Mouse (Mus musculus) liver, embryonic 16.5 days (tissue): ENCODE data around the gene Phkb. TPM values are rescaled to one million over a fixed set of nuclear protein-coding genes. Genes with fewer than 3 reads are reported as not detected.

Source experiments
- ATAC-seq: fragments of 200-750 bp; cut with Nextera tagmentation; 2 replicates; pipeline ENCODE4 v1.8.0; 2017; ENCODE audit warnings: low read depth, mild to moderate bottlenecking, moderate number of reproducible peaks, moderate library complexity
- H3K27ac ChIP-seq: fragments of 300-500 bp; sonication (generic); 2 replicates; pipeline ENCODE4 v1.5.1; 2014; ENCODE audit warnings: mild to moderate bottlenecking, low read length
- H3K27me3 ChIP-seq: fragments of 300-500 bp; sonication (generic); 2 replicates; pipeline ENCODE4 v1.6.1; 2014; ENCODE audit warnings: low read depth, low read length, mixed read lengths; ENCODE audit not compliant: control insufficient read depth, insufficient read depth
- H3K36me3 ChIP-seq: fragments of 300-500 bp; sonication (generic); 2 replicates; pipeline ENCODE4 v1.6.1; 2014; ENCODE audit warnings: mild to moderate bottlenecking; ENCODE audit not compliant: control insufficient read depth, insufficient read depth
- H3K4me1 ChIP-seq: fragments of 300-500 bp; sonication (generic); 2 replicates; pipeline ENCODE4 v1.6.1; 2014; ENCODE audit warnings: low read depth, low read length, mixed read lengths; ENCODE audit not compliant: control insufficient read depth
- H3K4me2 ChIP-seq: fragments of 300-500 bp; sonication (generic); 2 replicates; pipeline ENCODE4 v1.6.1; 2014; ENCODE audit warnings: low read depth, low read length, mixed read lengths
- H3K4me3 ChIP-seq: fragments of 300-500 bp; sonication (generic); 2 replicates; pipeline ENCODE4 v1.5.1; 2014; ENCODE audit warnings: low read depth, mild to moderate bottlenecking, low read length
- H3K9ac ChIP-seq: fragments of 300-500 bp; sonication (generic); 2 replicates; pipeline ENCODE4 v1.6.1; 2014; ENCODE audit warnings: low read depth, low read length
- H3K9me3 ChIP-seq: fragments of 300-500 bp; sonication (generic); replicated peaks from 2 replicates; pipeline ENCODE4 v1.6.1; 2016; ENCODE audit warnings: low read length; ENCODE audit not compliant: control insufficient read depth
- WGBS: fragments of 180-500 bp; shearing (Covaris S2); extraction: QIAGEN DNeasy Blood & Tissue Kit; methylation state at CpG from one replicate; pipeline ENCODE4 v1.1.7; 2014; ENCODE audit not compliant: insufficient replicate concordance; 5-methylcytosine and 5-hydroxymethylcytosine counted together
- polyA plus RNA-seq: library from polyadenylated mRNA; unstranded; fragments of >200 nt; fragmentation: Nextera tagmentation; extraction: Ambion mirVana; gene quantifications from 2 replicates; pipeline ENCODE4 v1.2.1, GENCODE M21; 2015

Phkb gene
- polyA plus RNA-seq, 1 experiment from 2014 or later: 12.7 TPM

DNA sequence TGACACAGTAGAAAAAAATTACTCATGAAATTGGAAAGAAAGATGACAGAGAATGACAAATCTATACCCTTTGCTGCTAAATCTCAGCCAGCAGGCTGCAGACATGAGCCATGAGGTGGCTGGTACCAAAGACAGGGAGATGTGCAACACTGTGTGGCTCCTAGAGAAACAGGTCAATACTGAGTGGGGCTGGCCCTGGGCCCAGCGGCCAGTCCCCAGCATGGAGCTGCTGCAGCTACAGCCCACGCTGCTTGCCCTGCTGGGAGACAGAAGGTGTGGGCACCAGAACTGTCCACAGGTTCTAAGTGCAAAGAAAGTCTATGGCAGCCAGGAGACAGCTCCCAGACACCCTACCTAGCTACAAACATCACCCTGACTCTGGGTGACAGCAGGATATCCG lies 197.7 kb downstream of the Phkb start:
- no peak for ATAC-seq
- 63% methylated on average over 3 of the region's 3 CpGs for WGBS
- Histone ChIP-seq H3K9me3 (no peaks in the 10 kb centered on the region), H3K27me3 (no peaks in the 10 kb centered on the region), H3K4me1 (no peaks in the 10 kb centered on the region), H3K9ac (no peak overlapping the region), H3K27ac (no peak overlapping the region), H3K4me3 (no peak overlapping the region), H3K36me3 (no peaks in the 10 kb centered on the region), H3K4me2 (no peak overlapping the region)

DNA sequence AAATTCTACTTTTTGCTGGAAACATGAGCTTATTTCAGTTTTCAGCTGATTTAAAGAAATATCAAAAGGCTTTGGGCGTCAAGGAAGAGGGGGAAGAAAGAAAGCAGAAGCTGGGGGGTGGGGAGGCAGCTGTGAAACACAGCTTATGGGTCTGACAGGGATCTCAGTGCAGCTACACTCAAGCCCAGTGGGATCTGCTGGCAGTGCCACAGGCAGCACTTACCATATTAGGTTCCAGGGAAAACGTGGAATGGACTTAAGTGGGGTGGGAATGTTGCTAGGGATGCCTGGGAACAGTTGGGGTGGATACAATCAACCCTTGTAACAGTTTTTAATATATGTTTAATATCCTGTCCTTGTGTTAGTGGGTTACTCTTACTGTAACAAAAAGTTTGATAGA lies 201.3 kb downstream of the Phkb start:
- no peak for ATAC-seq
- Histone ChIP-seq H3K27ac (no peak overlapping the region), H3K27me3 (no peaks in the 10 kb centered on the region), H3K36me3 (no peaks in the 10 kb centered on the region), H3K4me3 (no peak overlapping the region), H3K9me3 (no peaks in the 10 kb centered on the region), H3K4me1 (no peaks in the 10 kb centered on the region), H3K9ac (no peak overlapping the region), H3K4me2 (no peak overlapping the region)
- 37% methylated on average over 2 of the region's 2 CpGs for WGBS

DNA sequence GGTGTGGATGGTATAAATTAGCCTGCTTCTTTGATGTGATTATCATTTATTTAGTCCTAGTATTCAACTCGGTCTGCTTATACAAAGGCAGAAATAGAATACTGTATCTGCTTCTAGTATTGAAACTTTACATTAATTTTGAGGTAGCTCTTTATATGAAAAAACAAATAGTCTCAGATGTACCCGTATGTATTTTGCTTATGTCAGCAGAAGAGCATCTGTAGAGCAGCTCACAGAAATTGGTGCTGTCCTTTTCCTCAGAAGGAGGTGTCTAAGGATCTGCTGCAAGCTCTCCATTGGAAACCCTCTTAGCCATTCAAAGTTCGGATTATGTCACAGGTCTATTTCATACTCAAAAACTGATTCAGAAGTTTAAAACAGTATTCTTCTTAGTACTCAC lies 210.1 kb downstream of the Phkb start:
- Histone ChIP-seq H3K27ac (no peak overlapping the region), H3K4me1 (no peaks in the 10 kb centered on the region), H3K4me3 (no peak overlapping the region), H3K9me3 (no peaks in the 10 kb centered on the region), H3K4me2 (no peak overlapping the region), H3K9ac (no peak overlapping the region), H3K36me3 (no peaks in the 10 kb centered on the region; the same call in 1 of the 2 replicates), H3K27me3 (no peaks in the 10 kb centered on the region)
- no peak for ATAC-seq
- WGBS: 57% methylated on average over 3 of the region's 3 CpGs

- Histone ChIP-seq H3K4me1 (no peaks in the 10 kb centered on the region), H3K4me2 (no peak overlapping the region), H3K9me3 (no peaks in the 10 kb centered on the region), H3K4me3 (no peak overlapping the region), H3K27me3 (no peaks in the 10 kb centered on the region), H3K27ac (no peak overlapping the region), H3K9ac (no peak overlapping the region), H3K36me3 (no peaks in the 10 kb centered on the region; the same call in 1 of the 2 replicates)
- no peak for ATAC-seq
- WGBS: 58% methylated on average over 4 of the region's 4 CpGs
Measured at GRCm38 (mm10) chr8:86052003-86052402, 211.2 kb downstream of the Phkb start.

DNA sequence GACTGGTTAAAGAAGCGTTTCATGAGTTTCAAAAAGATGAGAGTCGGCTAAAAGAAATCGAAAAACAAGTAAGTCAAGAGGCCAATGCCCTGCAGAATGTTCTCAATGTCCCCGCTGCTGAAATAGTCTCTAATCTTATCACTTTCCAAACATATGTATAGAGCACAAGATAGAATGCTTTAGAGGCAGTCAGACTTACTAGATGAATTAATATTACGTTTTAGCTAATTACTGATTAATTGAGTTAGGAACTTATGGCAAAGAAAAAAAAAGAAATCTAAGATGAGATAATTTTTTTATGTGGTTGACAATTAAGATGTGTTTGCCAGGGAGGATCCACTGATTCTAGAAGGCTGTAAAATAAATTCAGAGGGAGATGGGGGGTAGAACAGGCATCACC lies 217.9 kb downstream of the Phkb start:
- Histone ChIP-seq H3K36me3 (peaks cover 2% of the 10 kb centered on the region; the same call in 1 of the 2 replicates), H3K9ac (no peak overlapping the region), H3K4me2 (no peak overlapping the region), H3K9me3 (no peaks in the 10 kb centered on the region), H3K4me1 (no peaks in the 10 kb centered on the region), H3K4me3 (no peak overlapping the region), H3K27ac (no peak overlapping the region), H3K27me3 (no peaks in the 10 kb centered on the region)
- WGBS: 48% methylated on average over 5 of the region's 5 CpGs
- no peak for ATAC-seq

GRCm38 (mm10) chr8:86059130-86059529 lies 218.4 kb downstream of the Phkb start:
- 24% methylated on average over 5 of the region's 5 CpGs for whole genome bisulfite sequencing
- no peak for ATAC-seq

DNA sequence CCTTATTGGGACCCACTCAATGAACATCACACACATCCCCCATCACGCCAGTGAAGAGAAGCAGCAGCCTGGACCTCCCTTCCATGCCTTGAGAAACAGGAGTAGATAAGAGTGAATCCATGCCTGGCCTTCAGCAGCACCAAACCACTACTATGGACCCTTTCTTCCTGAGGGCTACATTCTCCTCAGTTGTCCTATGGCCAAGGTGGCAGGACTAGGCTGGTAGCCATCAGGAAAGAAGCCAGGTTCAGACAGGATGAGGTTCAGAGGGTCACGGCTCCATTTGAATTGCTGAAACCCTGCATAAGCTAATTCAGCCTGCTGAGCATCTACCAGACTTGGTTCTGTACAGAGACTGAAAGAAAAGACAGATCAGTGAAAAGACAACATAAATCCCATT lies 222.7 kb downstream of the Phkb start:
- 71% methylated on average over 2 of the region's 2 CpGs for WGBS
- Histone ChIP-seq H3K9me3 (no peaks in the 10 kb centered on the region), H3K4me2 (no peak overlapping the region)

More at GRCm38 (mm10) chr8:86059130-86059529, 218.4 kb downstream of the Phkb start:
- Histone ChIP-seq H3K4me3 (no peak overlapping the region), H3K4me1 (no peaks in the 10 kb centered on the region), H3K36me3 (peaks cover 2% of the 10 kb centered on the region; the same call in 1 of the 2 replicates), H3K4me2 (no peak overlapping the region), H3K27ac (no peak overlapping the region), H3K9ac (no peak overlapping the region), H3K9me3 (no peaks in the 10 kb centered on the region), H3K27me3 (no peaks in the 10 kb centered on the region)

DNA sequence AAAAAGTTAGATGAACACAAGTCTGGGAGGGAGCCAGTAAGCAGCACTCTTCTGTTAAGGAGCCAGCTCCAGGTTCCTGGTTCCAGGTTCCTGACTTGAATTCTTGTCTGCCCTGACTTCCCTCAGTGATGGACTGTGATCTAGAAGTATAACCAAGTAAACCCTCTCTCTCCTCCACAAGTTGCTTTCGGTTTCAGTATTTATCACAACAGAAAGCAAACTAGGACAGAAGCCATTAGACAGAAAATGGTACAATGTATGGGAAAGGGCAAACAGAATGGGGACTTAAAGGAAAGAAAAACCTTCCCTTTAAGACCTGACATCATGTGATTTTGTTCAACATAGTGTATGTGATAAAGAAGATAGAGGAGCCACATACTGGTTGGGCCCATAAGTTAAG lies 238.7 kb downstream of the Phkb start:
- Histone ChIP-seq H3K4me1 (no peaks in the 10 kb centered on the region), H3K4me2 (no peak overlapping the region), H3K9ac (no peak overlapping the region), H3K27me3 (no peaks in the 10 kb centered on the region), H3K27ac (no peak overlapping the region), H3K4me3 (no peak overlapping the region), H3K36me3 (no peaks in the 10 kb centered on the region), H3K9me3 (no peaks in the 10 kb centered on the region)
- 56% methylated on average over 1 of the region's 1 CpGs for WGBS
- ATAC-seq: no peak

More for the DNA sequence above, 222.7 kb downstream of the Phkb start:
- H3K4me3 ChIP-seq: no peak overlapping the region
- H3K27ac ChIP-seq: no peak overlapping the region
- no peaks in the 10 kb centered on the region for H3K27me3 ChIP-seq
- ATAC-seq: no peak
- H3K4me1 ChIP-seq: no peaks in the 10 kb centered on the region
- H3K9ac ChIP-seq: no peak overlapping the region
- H3K36me3 ChIP-seq: no peaks in the 10 kb centered on the region

- Histone ChIP-seq H3K4me1 (no peaks in the 10 kb centered on the region), H3K4me2 (no peak overlapping the region), H3K9ac (no peak overlapping the region), H3K27me3 (no peaks in the 10 kb centered on the region), H3K36me3 (no peaks in the 10 kb centered on the region), H3K27ac (no peak overlapping the region), H3K4me3 (no peak overlapping the region), H3K9me3 (no peaks in the 10 kb centered on the region)
- WGBS: 58% methylated on average over 4 of the region's 4 CpGs
- ATAC-seq: no peak
Measured at GRCm38 (mm10) chr8:86083346-86083745, 242.6 kb downstream of the Phkb start.
